Mouse (Mus musculus): ENCODE results near the gene Izumo4. TPM values are rescaled to one million over a fixed set of nuclear protein-coding genes. Genes with fewer than 3 reads are reported as not detected.

Gene Izumo4
- total RNA-seq, 2 experiments from 2014 or later: 0.91 to 1.9 TPM

DNA sequence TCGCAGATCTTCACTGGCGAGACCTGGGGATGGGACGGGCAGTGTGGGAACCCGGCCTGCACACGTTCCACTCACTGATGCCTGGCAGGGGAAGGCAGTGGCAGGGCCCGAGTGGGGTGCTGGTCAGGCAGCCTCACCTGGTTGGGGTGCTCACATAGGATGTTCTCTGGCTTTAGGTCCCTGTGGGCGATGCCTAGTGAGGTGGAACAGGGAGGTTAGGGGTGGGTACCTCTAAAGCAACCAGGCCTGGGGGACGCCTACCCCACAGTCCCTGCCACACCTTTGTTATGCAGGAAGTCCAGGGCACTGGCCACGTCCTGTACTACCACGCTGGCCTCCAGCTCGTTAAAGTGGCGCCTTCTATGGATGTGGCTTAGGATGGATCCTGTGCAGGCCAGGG lies 33.0 kb upstream of the Izumo4 start:
- no peak for DNase-seq (ENCODE audit: low spot score)

DNA sequence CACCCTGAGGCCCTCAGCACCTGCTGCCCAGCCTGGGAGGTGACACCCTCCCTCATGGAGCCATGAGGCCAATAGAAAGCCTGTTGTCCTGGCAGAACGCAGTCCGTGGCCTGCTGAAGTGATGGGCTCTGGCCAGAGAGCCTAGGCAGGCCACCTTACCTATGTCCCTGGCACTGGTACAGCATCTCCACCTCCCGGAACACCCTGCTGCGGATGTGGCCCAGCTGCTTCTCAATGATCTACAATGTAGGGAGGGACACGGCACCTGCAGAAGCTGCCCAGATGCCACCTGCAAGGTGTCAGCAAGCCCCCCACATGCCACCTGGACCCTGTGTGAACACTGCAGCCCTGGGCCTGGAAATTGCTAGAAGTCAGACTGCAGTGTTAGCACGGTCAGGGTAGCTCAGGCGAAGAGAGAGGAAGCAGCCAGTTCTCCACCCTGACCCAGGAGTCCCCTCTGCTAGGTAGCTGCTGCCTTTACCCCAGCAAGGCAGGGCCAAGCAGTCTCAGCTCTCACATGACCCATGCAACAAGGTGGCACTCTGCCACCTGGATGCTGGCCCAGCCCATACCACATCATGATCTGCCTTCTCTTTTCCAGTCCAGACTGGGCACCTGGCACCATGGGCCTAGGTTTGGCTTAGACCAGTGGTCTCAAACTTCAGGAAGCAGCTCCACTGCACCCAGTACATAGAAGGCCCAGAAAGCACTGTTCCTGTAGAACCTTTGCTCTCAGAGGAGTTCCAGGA lies 32.1 kb upstream of the Izumo4 start:
- peak; percentile 83 for DNase-seq (ENCODE audit: low spot score)

DNA sequence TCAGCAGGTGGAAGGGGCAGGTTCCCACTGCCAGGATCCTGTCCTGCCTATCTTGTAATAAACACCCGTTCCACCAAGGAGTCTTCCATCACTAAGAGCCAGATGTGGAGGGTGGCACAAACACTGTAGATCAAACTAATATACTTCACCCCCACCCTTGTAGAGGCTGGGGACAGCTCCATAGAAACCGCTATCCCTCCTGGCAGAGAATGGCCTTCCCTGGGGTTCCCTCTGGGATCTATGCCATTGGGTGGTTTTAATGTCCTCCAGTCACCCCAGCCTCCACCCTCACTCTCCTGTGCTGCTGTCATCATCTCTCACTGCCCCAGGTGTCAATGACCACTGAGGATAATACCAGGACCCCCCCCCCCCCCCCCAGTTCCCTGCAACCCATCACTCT lies 31.5 kb upstream of the Izumo4 start:
- DNase-seq (ENCODE audit: low spot score): no peak

DNA sequence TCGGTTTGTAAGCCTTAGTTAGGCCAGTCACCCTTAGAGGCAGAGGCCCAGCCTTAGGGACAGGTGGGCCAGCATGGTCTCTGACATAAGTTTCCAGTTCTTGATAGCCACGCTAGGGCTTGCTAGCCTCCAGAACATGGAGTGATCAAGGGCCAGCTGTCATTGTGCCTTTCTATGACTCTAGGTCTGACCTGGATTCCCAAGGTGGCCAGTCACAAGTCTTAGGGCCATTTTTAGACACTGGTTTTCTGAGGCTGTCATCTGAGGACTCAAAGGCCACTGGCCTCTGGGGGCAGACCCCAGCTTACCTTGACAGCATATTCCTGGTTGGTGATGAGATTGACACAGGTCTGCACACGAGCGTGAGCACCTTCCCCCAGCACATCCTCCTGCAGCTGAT lies 30.7 kb upstream of the Izumo4 start:
- peak; percentile 79 for DNase-seq (ENCODE audit: low spot score)

DNA sequence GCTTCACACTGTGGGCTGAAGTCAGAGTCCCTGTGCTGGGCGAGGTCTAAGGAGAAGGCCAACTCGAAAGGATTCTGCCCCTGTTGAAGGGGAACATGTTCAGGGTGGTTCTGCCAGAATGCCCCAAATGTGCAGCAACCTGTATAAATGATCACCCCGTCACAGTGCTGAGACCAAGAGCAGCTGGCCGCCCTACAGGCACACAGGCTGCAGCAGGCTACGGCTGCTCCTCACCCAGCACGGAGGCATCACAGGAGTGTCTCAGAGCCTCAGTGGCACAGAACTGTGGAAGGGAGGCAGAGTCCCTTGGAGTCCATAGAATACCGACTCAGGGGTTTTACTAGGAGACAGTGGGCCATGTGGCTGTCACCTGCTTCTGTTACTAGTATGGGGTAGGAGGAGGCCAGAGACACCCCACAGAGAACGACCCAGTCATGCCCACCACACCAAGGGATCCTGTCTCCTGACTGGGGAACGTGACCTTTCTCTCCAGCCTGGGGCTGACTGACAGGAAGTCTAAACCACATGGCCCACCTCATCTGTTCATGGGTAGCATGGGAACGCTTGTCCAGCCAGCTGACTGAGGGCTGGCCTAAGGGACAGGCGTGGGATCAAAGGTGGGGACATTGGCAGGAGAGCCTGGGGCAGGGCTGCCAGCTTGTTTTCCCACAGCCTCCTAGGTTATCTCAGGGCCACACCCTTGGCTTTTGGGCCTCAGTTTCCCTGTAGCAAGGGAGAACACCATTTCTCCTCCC lies 29.9 kb upstream of the Izumo4 start:
- no peak for DNase-seq (ENCODE audit: low spot score)

DNA sequence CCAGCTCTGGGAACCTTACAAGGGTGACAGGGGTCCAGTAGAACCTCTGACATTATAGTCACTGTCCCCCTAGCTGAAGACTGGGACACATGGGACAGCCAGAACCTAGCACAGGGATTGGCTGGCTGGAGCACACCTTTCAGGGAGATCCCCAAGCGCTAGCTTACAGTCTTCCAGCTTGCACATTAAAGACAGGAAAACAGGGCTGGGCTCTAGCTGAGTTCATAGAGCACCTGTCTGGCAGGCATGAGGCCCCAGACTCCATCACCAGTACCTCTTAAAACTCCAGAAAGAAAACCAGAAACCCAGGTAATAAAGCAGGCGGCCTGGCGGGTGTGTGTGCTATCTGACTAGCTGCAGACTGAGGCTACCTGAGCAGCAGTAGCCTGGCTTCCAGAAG lies 28.3 kb upstream of the Izumo4 start:
- DNase-seq (ENCODE audit: low spot score): no peak

DNA sequence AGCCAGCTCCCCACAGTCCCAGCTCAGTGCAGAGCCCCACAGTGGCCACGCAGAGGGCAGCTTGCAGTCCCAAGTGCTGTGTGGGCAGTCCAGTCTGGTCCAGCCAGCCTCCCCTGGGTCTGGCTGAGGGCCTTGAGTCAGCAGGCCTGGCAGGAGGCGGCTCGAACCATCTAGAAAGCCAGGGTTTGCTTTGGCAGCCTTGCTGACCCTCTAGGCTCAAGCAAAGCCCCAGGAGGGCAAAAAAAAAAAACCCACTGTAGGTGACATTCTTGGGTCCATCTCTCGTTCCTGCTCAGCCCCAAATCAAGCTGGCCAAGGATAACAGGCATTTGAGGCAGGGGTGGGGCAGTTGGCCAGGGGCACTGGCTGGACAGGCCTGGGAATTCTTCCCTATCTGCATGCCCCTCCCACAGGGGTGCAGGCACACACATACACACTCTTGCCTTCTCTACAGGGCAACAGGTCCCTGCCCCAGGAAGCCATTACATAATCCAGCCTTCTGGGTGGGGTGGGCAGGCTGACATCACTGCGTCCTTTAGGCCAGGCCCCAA lies 27.7 kb upstream of the Izumo4 start:
- DNase-seq (ENCODE audit: low spot score): no peak

DNA sequence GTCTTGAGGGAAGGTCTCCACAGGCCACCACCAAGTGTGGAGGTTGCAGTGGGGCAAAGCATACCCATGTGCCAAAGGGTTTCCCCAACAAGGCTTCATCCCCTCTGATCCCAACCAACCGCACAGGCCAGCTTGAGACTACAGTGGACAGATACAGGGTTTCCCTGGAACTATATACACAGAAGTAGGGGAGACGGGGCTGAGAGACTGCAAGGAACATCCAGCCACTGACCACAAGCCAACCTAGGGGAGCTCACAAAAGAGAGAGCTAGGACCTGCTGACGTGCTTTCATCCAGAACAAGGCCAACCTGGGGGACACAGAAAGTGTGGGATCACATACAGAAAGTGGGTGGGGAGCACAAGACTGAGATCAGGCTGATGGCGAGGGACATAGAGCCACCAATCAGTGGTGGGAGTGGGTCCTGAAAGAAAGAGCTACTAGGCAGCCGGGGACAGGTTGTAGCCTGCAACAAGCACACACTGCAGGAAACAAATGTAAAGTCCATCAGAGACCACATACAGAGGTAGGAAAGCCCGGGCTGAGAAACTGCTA lies 27.1 kb upstream of the Izumo4 start:
- no peak for DNase-seq (ENCODE audit: low spot score)

DNA sequence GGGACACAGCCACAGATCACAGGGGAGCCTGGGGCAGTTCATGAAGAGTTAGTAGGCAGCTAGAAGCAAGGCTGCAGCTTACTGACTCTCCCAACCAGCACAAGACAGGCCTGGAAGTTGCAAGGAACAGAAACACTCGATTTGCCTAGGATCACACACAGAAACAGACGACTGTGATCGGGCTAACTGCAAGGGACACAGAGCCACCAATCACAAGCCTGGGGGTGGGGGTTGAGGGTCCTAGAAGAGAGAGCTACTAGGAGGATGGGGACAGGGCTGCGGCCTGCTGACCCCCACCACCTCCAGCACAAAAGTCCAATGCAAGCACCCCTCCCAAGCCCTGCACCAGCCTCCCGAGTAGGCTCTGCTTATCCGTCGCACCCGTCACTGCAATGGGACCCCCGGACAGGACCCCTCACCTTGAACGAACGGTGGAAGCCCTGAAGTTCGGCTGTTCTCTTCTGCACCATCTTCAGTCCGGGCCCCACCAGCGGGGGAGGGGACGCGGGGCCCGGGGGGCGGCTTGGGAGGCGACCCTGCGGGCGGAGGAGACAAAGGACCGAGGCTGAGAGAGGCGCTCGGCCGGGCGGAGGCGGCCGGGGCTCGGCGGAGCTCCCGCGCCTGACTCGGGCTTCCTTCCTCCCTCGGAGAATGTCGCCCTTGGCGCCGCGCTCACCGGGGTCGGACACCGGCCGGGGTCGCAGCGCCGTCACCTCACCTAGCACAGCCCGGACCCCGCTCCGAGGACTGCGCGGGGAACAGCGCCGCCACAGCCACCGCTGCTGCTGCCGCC lies 26.4 kb upstream of the Izumo4 start:
- DNase-seq (ENCODE audit: low spot score): no peak

DNA sequence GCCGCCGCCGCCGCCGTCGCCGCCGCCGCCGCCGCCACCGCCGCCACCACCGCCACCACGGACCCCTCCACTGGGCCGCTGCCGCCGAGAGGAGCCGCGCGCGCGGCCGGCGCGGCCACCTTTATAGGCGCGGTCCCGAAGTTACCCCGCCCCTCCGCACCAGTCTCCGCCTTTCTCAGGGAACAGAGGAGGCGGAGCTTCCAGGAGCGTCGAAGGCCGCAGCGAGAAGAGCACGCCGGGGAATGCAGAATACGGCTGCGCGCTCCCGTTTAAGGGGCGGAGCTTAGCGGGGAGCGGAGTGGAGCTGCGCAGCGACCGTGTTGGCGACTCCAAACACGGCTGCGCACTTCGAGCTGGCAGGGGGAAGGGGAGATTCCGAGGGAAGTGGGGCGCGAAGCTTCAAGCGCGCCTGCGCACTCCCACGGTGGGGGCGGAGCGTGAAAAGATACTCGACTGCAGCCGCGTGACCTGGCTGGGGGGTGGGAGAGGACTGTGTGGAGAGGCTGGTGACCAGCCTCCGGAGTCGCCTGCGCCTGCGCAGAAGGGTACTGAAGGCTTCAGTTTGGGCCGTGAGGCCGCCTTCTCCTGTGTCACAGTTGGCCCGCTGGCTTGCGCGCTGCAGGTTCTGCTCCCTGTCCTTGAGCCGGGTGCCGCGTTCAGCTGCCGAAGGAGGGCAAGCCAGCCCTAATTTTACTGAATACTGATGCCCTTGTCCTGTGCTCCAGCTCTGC lies 25.6 kb upstream of the Izumo4 start:
- peak; percentile 100 for DNase-seq (ENCODE audit: low spot score)

DNA sequence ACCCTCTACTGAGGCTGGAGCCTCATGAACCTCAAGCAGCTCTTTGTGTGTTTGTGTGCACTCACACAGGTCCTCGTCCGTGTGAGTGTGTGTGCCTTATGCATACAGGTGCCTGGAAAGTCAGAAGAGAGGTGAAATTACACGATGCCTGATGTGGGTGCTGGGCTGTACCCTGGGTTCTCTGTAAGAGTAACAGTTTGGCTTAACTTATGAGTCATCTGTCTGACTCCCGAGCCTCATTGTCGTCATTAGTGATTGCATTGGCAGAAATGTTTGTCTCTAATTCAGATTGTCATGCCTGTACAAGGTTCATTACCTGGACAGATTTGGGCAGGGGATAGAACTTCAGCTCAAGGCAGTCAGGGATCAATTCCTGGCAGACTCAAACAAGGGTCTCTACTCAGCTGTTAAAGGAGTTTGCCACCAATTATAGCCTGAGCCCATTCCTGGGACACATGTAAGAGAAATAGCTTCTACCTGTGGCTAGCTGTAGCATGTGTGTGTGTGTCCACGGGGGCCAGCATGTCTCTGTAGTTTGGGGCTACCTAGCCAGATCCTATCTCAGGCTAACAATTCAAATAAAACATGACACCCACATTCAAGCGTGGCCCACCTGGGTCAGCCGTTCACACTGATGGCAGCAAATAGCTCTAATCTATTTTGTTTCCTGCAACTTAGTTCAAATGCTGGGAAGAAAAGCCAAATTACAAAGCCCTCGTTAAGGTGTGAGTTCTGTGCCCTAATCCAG lies 24.7 kb upstream of the Izumo4 start:
- DNase-seq (ENCODE audit: low spot score): no peak

DNA sequence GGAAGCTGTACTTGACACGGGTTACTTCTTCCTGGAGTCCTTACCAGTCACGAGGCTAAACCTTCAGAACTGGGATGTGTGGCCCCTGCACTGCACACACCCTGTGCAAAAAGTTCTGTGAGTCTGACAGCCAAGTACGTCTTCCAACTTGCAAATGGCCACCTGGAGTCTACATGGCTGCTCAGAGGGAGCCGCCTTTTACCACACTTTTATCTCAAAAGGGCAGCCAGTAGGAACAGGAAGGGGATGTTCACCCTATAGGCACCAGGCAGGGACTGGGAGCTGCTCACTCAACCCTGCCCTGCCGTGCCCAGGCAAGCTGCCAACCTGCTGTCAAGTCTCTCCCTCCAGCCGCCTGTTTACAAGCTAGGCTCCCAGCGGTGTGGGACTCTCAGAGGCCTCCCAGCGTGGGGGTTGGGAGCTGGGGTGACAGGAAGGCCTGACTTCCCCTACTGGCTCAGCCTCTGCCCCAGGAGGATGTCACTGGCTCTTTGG lies 24.0 kb upstream of the Izumo4 start, which contains the start of gene Mknk2:
Gene Mknk2 (minus strand): TSS at position 171 of the 495 bp plus-strand sequence.
- DNase-seq (ENCODE audit: low spot score): peak; percentile 93

DNA sequence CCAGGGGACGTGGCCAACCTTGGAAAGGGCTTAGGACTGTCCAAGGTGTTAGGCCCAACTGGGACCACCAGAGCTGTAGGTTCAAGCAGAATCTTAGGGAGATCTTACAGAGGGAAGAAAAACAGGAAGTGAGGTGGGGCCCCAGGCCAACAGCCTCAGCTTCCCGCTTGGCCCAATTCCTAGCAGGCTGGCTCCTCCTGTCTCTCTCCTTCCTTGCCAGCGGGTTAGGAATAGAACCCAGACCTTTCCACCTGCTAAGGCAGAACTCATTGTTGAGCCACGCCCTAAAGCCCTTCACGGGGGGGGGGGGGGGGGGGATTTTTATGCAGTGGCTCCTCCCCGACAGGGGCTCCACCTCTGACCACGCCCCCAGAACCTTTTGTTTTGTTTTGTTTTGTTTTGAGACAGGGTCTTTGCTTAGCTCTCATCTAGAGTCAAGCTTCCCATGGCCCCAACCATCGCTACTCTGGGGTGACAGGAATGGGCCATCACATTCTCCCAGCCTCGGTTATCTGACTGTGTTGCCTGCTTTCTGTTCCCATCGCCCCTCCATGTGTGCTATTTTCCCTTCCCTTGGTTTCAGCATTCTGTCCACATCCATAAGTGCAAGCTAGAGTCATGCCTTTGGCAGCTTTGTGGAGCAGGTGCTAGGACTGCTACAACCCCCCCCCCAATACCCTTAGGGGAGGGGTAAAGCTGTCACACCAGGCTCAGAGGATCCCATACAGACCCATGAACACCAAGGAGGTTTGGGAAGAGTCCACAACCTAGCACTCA lies 23.2 kb upstream of the Izumo4 start:
- DNase-seq (ENCODE audit: low spot score): no peak

DNA sequence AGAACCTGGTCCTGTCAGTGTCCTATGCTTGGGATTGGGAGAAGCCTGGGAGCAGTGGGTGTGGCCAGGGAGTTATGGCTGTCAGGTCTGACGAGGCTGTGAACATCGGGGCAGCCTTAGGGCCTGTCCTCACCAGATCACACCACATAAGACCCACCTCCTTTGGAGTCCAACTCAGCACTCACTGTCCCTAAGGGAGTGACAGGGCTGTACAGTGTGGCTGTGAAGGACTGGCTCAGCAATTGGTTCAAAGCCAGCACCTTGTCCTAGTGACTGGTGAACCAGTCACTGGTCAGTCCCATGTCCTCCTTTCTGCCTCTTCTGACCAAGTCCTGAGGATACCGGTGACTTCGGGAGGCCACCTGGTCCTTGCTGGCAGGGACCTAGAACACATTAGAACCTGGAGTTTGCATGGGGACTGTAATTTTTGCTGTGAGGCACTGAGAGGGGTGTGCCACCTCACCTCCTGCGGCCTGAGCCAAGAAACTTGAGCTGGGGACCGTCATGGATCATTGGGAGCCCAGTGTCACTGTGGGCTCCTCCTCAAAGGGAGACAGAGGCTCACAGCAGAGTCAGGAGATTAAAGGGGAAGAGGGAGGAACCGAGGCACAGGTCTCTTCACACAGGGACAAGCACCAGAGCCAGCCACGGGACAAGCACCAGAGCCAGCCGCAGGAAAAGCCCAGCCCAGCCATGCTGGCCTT lies 22.3 kb upstream of the Izumo4 start:
- no peak for DNase-seq (ENCODE audit: low spot score)

DNA sequence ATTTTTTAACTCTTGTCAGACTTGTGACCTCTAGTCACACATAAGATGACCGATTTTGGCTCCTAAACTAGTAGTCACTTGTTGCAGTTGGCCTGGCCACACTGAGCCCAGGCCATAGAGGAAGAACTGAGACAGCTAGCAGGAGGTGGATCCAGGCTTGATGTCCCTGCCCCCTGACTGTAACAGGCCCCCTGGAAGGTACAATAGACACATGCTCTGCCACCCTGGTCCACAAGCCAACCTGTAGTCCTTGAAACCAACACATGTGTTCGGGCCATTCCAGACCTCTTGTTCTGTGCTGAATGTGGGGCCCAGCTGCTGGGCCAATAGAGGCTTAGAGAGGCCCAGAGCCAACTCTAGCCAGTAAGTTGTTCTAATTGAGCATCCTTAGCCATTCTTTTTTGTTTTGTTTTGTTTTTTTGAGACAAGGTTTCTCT lies 21.7 kb upstream of the Izumo4 start:
- no peak for DNase-seq (ENCODE audit: low spot score)

DNA sequence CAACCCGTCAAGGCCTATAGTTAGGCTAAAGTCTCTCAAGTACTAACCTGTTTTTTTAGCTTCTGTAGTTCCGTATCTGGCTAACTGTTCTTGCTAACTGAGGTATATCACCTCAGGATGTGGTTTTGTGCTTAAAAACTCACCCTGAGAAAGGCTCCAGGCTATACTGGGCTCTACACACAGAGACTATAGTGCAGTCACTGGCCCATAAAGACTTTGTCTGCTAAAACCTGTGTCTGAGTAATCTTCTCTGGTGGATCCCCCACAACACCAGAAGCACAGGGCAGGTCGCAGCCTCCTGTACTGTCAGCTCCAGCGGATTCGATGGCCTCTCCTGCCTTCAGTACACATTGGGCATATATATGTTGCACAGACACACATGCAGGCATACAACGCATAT lies 20.0 kb upstream of the Izumo4 start:
- no peak for DNase-seq (ENCODE audit: low spot score)

DNA sequence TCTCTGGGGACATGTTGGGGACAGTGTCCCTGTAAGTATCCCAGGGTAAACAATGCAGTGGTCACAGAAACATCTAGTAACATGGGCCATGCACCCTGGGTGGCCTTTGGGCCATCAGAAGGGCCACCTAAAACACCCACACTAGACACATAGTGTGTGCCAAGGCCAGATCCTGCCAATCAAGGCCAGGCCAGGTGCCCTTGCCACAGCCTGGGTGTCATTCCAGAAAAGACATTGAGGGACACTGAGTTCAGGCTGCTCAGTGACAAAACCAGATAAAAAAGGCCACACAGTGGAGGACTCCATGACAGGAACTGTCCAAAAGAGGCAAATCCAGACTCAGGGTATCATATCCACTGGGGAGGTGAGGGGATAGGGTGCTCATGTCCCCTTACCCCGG lies 18.3 kb upstream of the Izumo4 start:
- DNase-seq (ENCODE audit: low spot score): no peak

DNA sequence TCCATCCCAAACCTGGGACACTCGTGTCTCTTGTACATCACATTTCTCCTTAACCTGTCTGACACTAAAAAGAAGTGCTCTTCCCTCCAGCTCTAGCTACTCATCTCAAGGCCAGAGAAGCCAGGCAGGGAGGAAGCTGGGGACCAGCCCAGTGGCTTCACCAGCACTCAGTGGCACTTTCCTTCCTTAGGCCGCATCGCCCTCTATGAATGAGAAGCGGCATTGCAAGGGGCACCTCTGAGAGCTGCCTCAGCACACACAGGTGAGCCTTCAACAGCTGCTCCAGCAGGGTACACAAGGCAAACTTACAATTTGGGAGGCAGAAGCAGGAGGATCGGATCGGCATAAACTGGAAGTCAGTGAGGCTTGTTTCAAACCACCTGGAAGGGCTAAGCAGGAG lies 17.8 kb upstream of the Izumo4 start:
- DNase-seq (ENCODE audit: low spot score): peak; percentile 72
